Mouse (Mus musculus) midbrain, embryonic 12.5 days (tissue): ENCODE results near the gene 0610030E20Rik. TPM values are rescaled to one million over a fixed set of nuclear protein-coding genes. Genes with fewer than 3 reads are reported as not detected.
A peak's percentile ranks its signal among the peaks of the same experiment; 100 is the strongest.

Experiments used
- ATAC-seq: fragments of 200-750 bp; cut with Nextera tagmentation; 2 replicates; pipeline ENCODE4 v1.8.0; 2017; ENCODE audit warnings: low read depth, moderate TSS enrichment, moderate library complexity; ENCODE audit not compliant: low FRiP score
- H3K27ac ChIP-seq: fragments of 300-500 bp; sonication (generic); replicated peaks from 2 replicates; pipeline ENCODE4 v1.5.1; 2016; ENCODE audit warnings: mild to moderate bottlenecking
- H3K27me3 ChIP-seq: fragments of 300-500 bp; sonication (generic); 2 replicates; pipeline ENCODE4 v1.6.1; 2016; ENCODE audit warnings: mild to moderate bottlenecking
- H3K36me3 ChIP-seq: fragments of 300-500 bp; sonication (generic); 2 replicates; pipeline ENCODE4 v1.6.1; 2016
- H3K4me1 ChIP-seq: fragments of 300-500 bp; sonication (generic); 2 replicates; pipeline ENCODE4 v1.6.1; 2016
- H3K4me2 ChIP-seq: fragments of 300-500 bp; sonication (generic); replicated peaks from 2 replicates; pipeline ENCODE4 v1.6.1; 2016; ENCODE audit warnings: mild to moderate bottlenecking, moderate library complexity
- H3K4me3 ChIP-seq: fragments of 300-500 bp; sonication (generic); 2 replicates; pipeline ENCODE4 v1.5.1; 2016; ENCODE audit warnings: mild to moderate bottlenecking
- H3K9ac ChIP-seq: fragments of 300-500 bp; sonication (generic); replicated peaks from 2 replicates; pipeline ENCODE4 v1.6.1; 2016; ENCODE audit warnings: mild to moderate bottlenecking, moderate library complexity
- H3K9me3 ChIP-seq: fragments of 300-500 bp; sonication (generic); 2 replicates; pipeline ENCODE4 v1.6.1; 2016; ENCODE audit warnings: mild to moderate bottlenecking
- WGBS: fragments of 180-500 bp; shearing (Covaris S2); methylation state at CpG from one replicate; pipeline ENCODE4 v1.1.7; 2016; 5-methylcytosine and 5-hydroxymethylcytosine counted together
- polyA plus RNA-seq: library from polyadenylated mRNA; unstranded; fragments of >200 nt; fragmentation: Nextera tagmentation; extraction: Ambion mirVana; gene quantifications from 2 replicates; pipeline ENCODE4 v1.2.1, GENCODE M21; 2016

The 0610030E20Rik gene
- polyA plus RNA-seq, 1 experiment from 2014 or later, result 29.6 TPM

DNA sequence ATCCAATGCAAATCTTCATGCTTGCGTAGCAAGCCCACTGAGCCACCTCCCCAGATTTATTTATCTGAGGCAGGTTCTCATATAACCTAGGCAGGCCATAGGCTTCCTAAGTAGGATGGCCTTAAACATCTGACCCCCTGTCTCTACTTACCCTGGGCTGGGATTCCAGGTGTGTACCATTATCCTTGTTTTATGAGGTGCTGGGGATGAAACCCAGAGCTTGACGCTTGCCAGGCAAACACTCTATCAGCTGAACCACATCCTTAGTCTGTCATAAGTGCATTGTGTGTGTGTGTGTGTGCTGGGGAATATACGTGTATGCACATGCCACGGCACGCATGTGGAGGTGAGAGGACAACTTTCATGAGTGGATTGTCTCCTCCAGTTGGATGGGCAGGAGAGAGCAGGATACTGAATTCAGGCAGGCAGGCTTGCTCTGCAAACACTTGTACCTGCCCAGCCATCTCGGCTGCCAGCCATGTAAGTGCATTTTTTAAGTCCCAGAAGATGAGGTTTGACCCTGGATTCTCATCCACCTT is 41.7 kb downstream of the 0610030E20Rik start:
- Histone ChIP-seq H3K36me3 (no peaks in the 10 kb centered on the region), H3K27me3 (peaks cover 27% of the 10 kb centered on the region), H3K4me3 (no peak overlapping the region), H3K4me2 (no peak overlapping the region; the same call in 1 of the 2 replicates), H3K9ac (no peak overlapping the region), H3K27ac (no peak overlapping the region), H3K4me1 (peaks cover 15% of the 10 kb centered on the region), H3K9me3 (no peaks in the 10 kb centered on the region)
- 87% methylated on average over 6 of the region's 6 CpGs for WGBS
- ATAC-seq, result no peak

GRCm38 (mm10) chr6:72389471-72389940 is 42.4 kb downstream of the 0610030E20Rik start:
- no peak overlapping the region for H3K27ac ChIP-seq

DNA sequence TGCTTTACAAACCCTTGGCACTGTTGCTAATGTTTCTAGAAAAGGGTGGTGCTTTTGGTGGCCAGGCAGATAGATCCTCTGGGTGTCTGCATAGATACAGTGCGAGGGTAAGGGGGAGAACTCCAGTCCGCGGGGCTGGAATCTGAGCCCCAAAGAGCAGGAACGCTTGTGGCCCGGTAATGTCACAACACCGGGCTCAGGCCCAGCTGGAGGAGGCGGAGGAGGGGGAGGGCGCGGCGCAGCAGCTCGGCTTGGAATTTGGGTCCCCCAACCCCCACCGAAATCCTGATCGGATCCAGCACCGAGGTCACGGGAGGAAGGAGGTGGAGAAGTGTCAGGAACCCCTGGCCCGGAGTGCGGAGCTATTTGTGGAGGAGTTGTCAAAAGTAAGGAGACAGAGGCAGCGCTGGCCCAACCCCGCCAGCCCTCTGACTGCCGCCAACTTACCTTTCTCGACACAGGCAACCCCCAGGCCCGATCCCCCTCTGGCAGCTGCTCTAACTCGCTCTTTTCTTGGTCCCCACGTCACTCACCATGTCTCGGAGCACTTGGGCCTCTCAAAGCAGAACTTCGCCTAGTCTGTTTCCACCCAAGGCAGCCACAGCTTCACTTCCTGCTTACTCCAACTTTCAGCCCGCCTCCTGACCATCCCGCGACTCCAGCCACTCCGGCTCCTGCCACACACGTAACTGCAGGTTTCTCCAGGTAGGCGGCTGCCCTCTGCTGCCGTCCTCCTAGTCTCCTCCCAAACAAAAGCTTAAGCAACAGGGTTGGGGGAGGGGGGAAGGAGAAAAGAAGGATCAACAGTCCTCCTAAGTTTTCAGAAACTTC is 43.0 kb downstream of the 0610030E20Rik start, which contains the start of gene Vamp8:
Gene Vamp8, minus strand, starts transcription at position 763 of the 831 bp plus-strand sequence.
- Histone ChIP-seq H3K27me3 (peaks cover 27% of the 10 kb centered on the region), H3K4me3 (peak within 1 kb of the TSS; percentile 41), H3K4me2 (peak within 1 kb of the TSS; percentile 62), H3K36me3 (no peaks in the 10 kb centered on the region), H3K9me3 (no peaks in the 10 kb centered on the region), H3K9ac (peak within 1 kb of the TSS; percentile 56), H3K4me1 (peaks cover 15% of the 10 kb centered on the region), H3K27ac (no peak within 1 kb of the TSS)
- WGBS, result 1% methylated on average over 33 of the region's 33 CpGs
- peak; percentile 49; the same call in 1 of the 2 replicates for ATAC-seq

More at GRCm38 (mm10) chr6:72389471-72389940, 42.4 kb downstream of the 0610030E20Rik start:
- H3K4me1 ChIP-seq, result peaks cover 15% of the 10 kb centered on the region
- peak; percentile 34; the same call in 1 of the 2 replicates for ATAC-seq
- peak overlapping the region; percentile 62 for H3K4me2 ChIP-seq
- H3K9ac ChIP-seq, result peak overlapping the region; percentile 56; the same call in 1 of the 2 replicates
- peaks cover 27% of the 10 kb centered on the region for H3K27me3 ChIP-seq
- WGBS, result 31% methylated on average over 13 of the region's 13 CpGs
- H3K4me3 ChIP-seq, result peak overlapping the region; percentile 41
- H3K36me3 ChIP-seq, result no peaks in the 10 kb centered on the region
- no peaks in the 10 kb centered on the region for H3K9me3 ChIP-seq

- H3K27ac ChIP-seq, result no peak overlapping the region
- H3K9ac ChIP-seq, result no peak overlapping the region
- peak; percentile 30; the same call in 1 of the 2 replicates for ATAC-seq
- peaks cover 27% of the 10 kb centered on the region for H3K27me3 ChIP-seq
- 10% methylated on average over 12 of the region's 12 CpGs for WGBS
- no peak overlapping the region; the same call in 1 of the 2 replicates for H3K4me3 ChIP-seq
- H3K4me2 ChIP-seq, result peak overlapping the region; percentile 62
- no peaks in the 10 kb centered on the region for H3K9me3 ChIP-seq
- no peaks in the 10 kb centered on the region for H3K36me3 ChIP-seq
- peaks cover 15% of the 10 kb centered on the region for H3K4me1 ChIP-seq
Measured at GRCm38 (mm10) chr6:72390795-72391521, 43.8 kb downstream of the 0610030E20Rik start.

GRCm38 (mm10) chr6:72392341-72392740 is 45.2 kb downstream of the 0610030E20Rik start:
- WGBS, result 84% methylated on average over 5 of the region's 5 CpGs
- Histone ChIP-seq H3K4me3 (no peak overlapping the region), H3K36me3 (no peaks in the 10 kb centered on the region), H3K27ac (no peak overlapping the region), H3K4me1 (peaks cover 15% of the 10 kb centered on the region), H3K4me2 (no peak overlapping the region), H3K9ac (no peak overlapping the region), H3K27me3 (peaks cover 27% of the 10 kb centered on the region), H3K9me3 (no peaks in the 10 kb centered on the region)
- no peak for ATAC-seq

DNA sequence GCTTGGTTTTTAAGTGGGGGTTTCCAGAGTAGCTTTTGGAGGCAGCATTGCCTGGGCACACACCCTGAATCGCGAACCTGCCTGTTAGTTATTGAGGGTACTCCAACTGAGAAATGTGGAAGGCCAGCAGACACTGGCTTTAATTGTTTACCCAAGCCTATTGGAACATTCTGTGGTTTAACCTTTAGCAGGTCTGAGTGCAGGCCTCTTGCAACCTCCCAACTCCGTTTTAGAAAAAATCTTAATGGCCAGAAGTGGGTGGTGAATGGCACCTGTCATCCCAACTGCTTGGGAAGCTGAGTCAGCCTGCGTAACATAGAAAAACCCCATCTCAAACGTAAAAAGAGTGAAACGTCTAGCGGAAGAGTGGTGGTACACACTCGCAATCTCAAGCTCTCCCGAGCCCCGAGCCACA is 49.7 kb downstream of the 0610030E20Rik start:
- H3K9me3 ChIP-seq, result no peaks in the 10 kb centered on the region
- no peak overlapping the region for H3K27ac ChIP-seq
- H3K4me1 ChIP-seq, result no peaks in the 10 kb centered on the region
- H3K27me3 ChIP-seq, result no peaks in the 10 kb centered on the region
- no peak overlapping the region for H3K4me2 ChIP-seq
- no peak overlapping the region for H3K9ac ChIP-seq
- 85% methylated on average over 10 of the region's 10 CpGs for WGBS
- no peaks in the 10 kb centered on the region for H3K36me3 ChIP-seq
- H3K4me3 ChIP-seq, result no peak overlapping the region
- ATAC-seq, result no peak

- no peaks in the 10 kb centered on the region for H3K9me3 ChIP-seq
- no peak overlapping the region for H3K27ac ChIP-seq
- no peak overlapping the region for H3K9ac ChIP-seq
- no peak overlapping the region for H3K4me2 ChIP-seq
- WGBS, result 48% methylated on average over 2 of the region's 2 CpGs
- H3K4me1 ChIP-seq, result no peaks in the 10 kb centered on the region
- H3K27me3 ChIP-seq, result no peaks in the 10 kb centered on the region
- no peak for ATAC-seq
- no peak overlapping the region for H3K4me3 ChIP-seq
- no peaks in the 10 kb centered on the region for H3K36me3 ChIP-seq
Measured at GRCm38 (mm10) chr6:72399967-72400366, 52.9 kb downstream of the 0610030E20Rik start.

GRCm38 (mm10) chr6:72401875-72402274 is 54.8 kb downstream of the 0610030E20Rik start:
- H3K27me3 ChIP-seq, result no peaks in the 10 kb centered on the region
- H3K9me3 ChIP-seq, result no peaks in the 10 kb centered on the region
- 26% methylated on average over 7 of the region's 7 CpGs for WGBS
- no peak overlapping the region for H3K27ac ChIP-seq
- no peak overlapping the region for H3K4me3 ChIP-seq
- H3K9ac ChIP-seq, result no peak overlapping the region
- no peak for ATAC-seq
- H3K36me3 ChIP-seq, result no peaks in the 10 kb centered on the region
- H3K4me2 ChIP-seq, result no peak overlapping the region
- H3K4me1 ChIP-seq, result no peaks in the 10 kb centered on the region

Other genes with a start within 250 kb of the 0610030E20Rik start
- 41.5 and 42.4 TPM in 2 replicates for gene St3gal5, start 249.7 kb upstream of the 0610030E20Rik start, polyA plus RNA-seq
- 6.2 and 8.6 TPM in 2 replicates for gene Atoh8, start 111.7 kb upstream of the 0610030E20Rik start, polyA plus RNA-seq
- not detected in 2 replicates for gene Sftpb, start 42.7 kb upstream of the 0610030E20Rik start, polyA plus RNA-seq
- gene Usp39, start 2.1 kb upstream of the 0610030E20Rik start, polyA plus RNA-seq, result 68.9 and 72.4 TPM in 2 replicates
- 7.3 and 8.2 TPM in 2 replicates for gene Tmem150a, start 8.1 kb downstream of the 0610030E20Rik start, polyA plus RNA-seq
- gene Rnf181, start 19.6 kb downstream of the 0610030E20Rik start, polyA plus RNA-seq, result 98.1 and 98.7 TPM in 2 replicates
- gene Vamp5, start 33.2 kb downstream of the 0610030E20Rik start, polyA plus RNA-seq, result 10.2 and 12.7 TPM in 2 replicates
- 25.9 and 33.6 TPM in 2 replicates for gene Vamp8, start 43.4 kb downstream of the 0610030E20Rik start, polyA plus RNA-seq
- 20.6 and 24.3 TPM in 2 replicates for gene Ggcx, start 67.0 kb downstream of the 0610030E20Rik start, polyA plus RNA-seq
- 422 and 441 TPM in 2 replicates for gene Mat2a, start 92.2 kb downstream of the 0610030E20Rik start, polyA plus RNA-seq
- 0.63 and 0.97 TPM in 2 replicates for gene Sh2d6, start 174.4 kb downstream of the 0610030E20Rik start, polyA plus RNA-seq
- gene Capg, start 197.1 kb downstream of the 0610030E20Rik start, polyA plus RNA-seq, result 5.8 and 6.1 TPM in 2 replicates